Mouse (Mus musculus) activated CD4-positive, CD25-positive, alpha-beta regulatory T cell, adult 4 months (primary cell): ENCODE measurements around the gene Syne3. TPM values are rescaled to one million over a fixed set of nuclear protein-coding genes. Genes with fewer than 3 reads are reported as not detected.

ENCODE experiments used
- ATAC-seq: one replicate; pipeline ENCODE4 v1.8.0; 2017
- polyA plus RNA-seq, 2 experiments: library from polyadenylated mRNA; unstranded; fragments of 100-300 nt; shearing (Covaris generic); gene quantifications; one replicate each; pipeline ENCODE4 v1.2.1; 2017

The Syne3 gene
- polyA plus RNA-seq, 2 experiments from 2014 or later, result 4.1 to 5.4 TPM

- no peak for ATAC-seq
Observed at GRCm38 (mm10) chr12:104919247-104919646, 90.4 kb downstream of the Syne3 start.

GRCm38 (mm10) chr12:104917927-104918326, 91.7 kb downstream of the Syne3 start:
- no peak for ATAC-seq

GRCm38 (mm10) chr12:104917297-104917696, 92.3 kb downstream of the Syne3 start:
- no peak for ATAC-seq

GRCm38 (mm10) chr12:104916776-104917175, 92.8 kb downstream of the Syne3 start:
- no peak for ATAC-seq

- no peak for ATAC-seq
Observed at GRCm38 (mm10) chr12:104915681-104916080, 93.9 kb downstream of the Syne3 start.

GRCm38 (mm10) chr12:104912990-104913389, 96.6 kb downstream of the Syne3 start:
- ATAC-seq, result no peak

GRCm38 (mm10) chr12:104912281-104912933, 97.2 kb downstream of the Syne3 start:
- ATAC-seq, result no peak

- no peak for ATAC-seq
Observed at GRCm38 (mm10) chr12:104909750-104910149, 99.9 kb downstream of the Syne3 start.

- no peak for ATAC-seq
Observed at GRCm38 (mm10) chr12:104908986-104909385, 100.6 kb downstream of the Syne3 start.

- ATAC-seq, result no peak
Observed at GRCm38 (mm10) chr12:104908024-104908781, 101.4 kb downstream of the Syne3 start.

GRCm38 (mm10) chr12:104907133-104907532, 102.5 kb downstream of the Syne3 start:
- ATAC-seq, result no peak

GRCm38 (mm10) chr12:104904138-104904537, 105.5 kb downstream of the Syne3 start:
- ATAC-seq, result no peak

GRCm38 (mm10) chr12:104902392-104903053, 107.1 kb downstream of the Syne3 start:
- no peak for ATAC-seq

- ATAC-seq, result no peak
Observed at GRCm38 (mm10) chr12:104901320-104901719, 108.3 kb downstream of the Syne3 start.

GRCm38 (mm10) chr12:104899835-104900234, 109.8 kb downstream of the Syne3 start:
- ATAC-seq, result no peak

GRCm38 (mm10) chr12:104899161-104899560, 110.4 kb downstream of the Syne3 start:
- ATAC-seq, result no peak

- no peak for ATAC-seq
Observed at GRCm38 (mm10) chr12:104898718-104899117, 110.9 kb downstream of the Syne3 start.

GRCm38 (mm10) chr12:104897051-104897618, 112.5 kb downstream of the Syne3 start:
- no peak for ATAC-seq

GRCm38 (mm10) chr12:104896640-104897039, 113.0 kb downstream of the Syne3 start:
- no peak for ATAC-seq

GRCm38 (mm10) chr12:104892245-104892644, 117.4 kb downstream of the Syne3 start:
- ATAC-seq, result no peak

- no peak for ATAC-seq
Observed at GRCm38 (mm10) chr12:104890066-104890465, 119.5 kb downstream of the Syne3 start.

GRCm38 (mm10) chr12:104886104-104886503, 123.5 kb downstream of the Syne3 start:
- ATAC-seq, result no peak

GRCm38 (mm10) chr12:104882533-104882932, 127.1 kb downstream of the Syne3 start:
- no peak for ATAC-seq
